Mouse (Mus musculus) ES-Bruce4 (cell line): Measurements from ENCODE around the gene Stat3. TPM values are rescaled to one million over a fixed set of nuclear protein-coding genes. Genes with fewer than 3 reads are reported as not detected.

Experiments
- H3K27ac ChIP-seq: 2 replicates; pipeline ENCODE4 v1.5.1; 2012; ENCODE audit warnings: low read length, inconsistent platforms; ENCODE audit not compliant: insufficient read depth
- H3K27me3 ChIP-seq: 2 replicates; pipeline ENCODE4 v1.6.1; 2012; ENCODE audit warnings: mild to moderate bottlenecking, low read length, inconsistent platforms; ENCODE audit not compliant: control insufficient read depth, poor library complexity, insufficient read depth, severe bottlenecking
- H3K36me3 ChIP-seq: 2 replicates; pipeline ENCODE4 v1.6.1; 2012; ENCODE audit warnings: inconsistent platforms, mild to moderate bottlenecking, low read length, moderate library complexity; ENCODE audit not compliant: control insufficient read depth, poor library complexity, insufficient read depth, severe bottlenecking
- H3K4me1 ChIP-seq: one replicate; pipeline ENCODE4 v1.8.1; 2011; ENCODE audit warnings: low read length; ENCODE audit not compliant: control insufficient read depth, insufficient read depth
- H3K4me3 ChIP-seq: 2 replicates; pipeline ENCODE4 v1.5.1; 2011; ENCODE audit warnings: low read depth, mild to moderate bottlenecking, low read length
- H3K9ac ChIP-seq: 2 replicates; pipeline ENCODE4 v1.6.1; 2012; ENCODE audit warnings: low read depth, mild to moderate bottlenecking, inconsistent platforms; ENCODE audit not compliant: poor library complexity, severe bottlenecking
- H3K9me3 ChIP-seq: replicated peaks from 2 replicates; pipeline ENCODE4 v1.6.1; 2012; ENCODE audit warnings: mild to moderate bottlenecking, low read length, inconsistent platforms; ENCODE audit not compliant: control insufficient read depth, poor library complexity, insufficient read depth, severe bottlenecking
- CTCF ChIP-seq: IDR thresholded peaks from one replicate; pipeline ENCODE4 v1.8.1; 2011; ENCODE audit warnings: low read depth, low read length
- EP300 ChIP-seq: IDR thresholded peaks from 2 replicates; pipeline ENCODE4 v1.6.1; 2011; ENCODE audit warnings: low read depth, low read length; ENCODE audit not compliant: insufficient read depth
- POLR2A ChIP-seq: IDR thresholded peaks from one replicate; pipeline ENCODE4 v1.8.1; 2011; ENCODE audit warnings: low read length; ENCODE audit not compliant: insufficient read depth
- polyA plus RNA-seq: library from polyadenylated mRNA; stranded (reverse); fragments of >200 nt; gene quantifications from 2 replicates; pipeline ENCODE4 v1.2.4, GENCODE M21; 2011; ENCODE audit warnings: low read depth; ENCODE audit not compliant: missing spikeins, insufficient read depth, insufficient read length

The Stat3 gene
- polyA plus RNA-seq, 1 experiment, result 39.8 TPM

DNA sequence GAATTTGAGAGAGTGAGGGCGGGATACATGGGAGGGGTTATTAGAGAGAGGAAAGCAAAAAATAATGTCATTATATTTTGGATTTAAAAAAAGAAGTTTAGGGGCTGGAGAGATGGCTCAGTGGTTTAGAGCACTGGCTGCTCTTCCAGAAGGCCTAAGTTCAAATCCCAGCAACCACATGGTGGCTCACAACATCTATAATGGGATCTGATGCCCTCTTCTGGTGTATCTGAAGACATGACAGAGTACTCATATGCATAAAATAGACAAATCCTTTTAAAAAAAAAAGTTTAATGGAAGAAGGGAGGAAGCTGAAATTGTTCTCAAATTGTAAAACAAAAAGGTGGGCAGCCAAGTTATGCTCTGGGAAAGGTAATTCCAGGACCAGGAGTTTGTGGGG, 10.2 kb upstream of the Stat3 start:
- peaks cover 3% of the 10 kb centered on the region; the same call in 1 of the 2 replicates for H3K9me3 ChIP-seq
- H3K27me3 ChIP-seq, result no peaks in the 10 kb centered on the region
- H3K4me3 ChIP-seq, result no peak overlapping the region
- no peak overlapping the region for H3K27ac ChIP-seq
- no peaks in the 10 kb centered on the region for H3K36me3 ChIP-seq
- H3K4me1 ChIP-seq, result no peaks in the 10 kb centered on the region
- H3K9ac ChIP-seq, result no peak overlapping the region
- TF ChIP-seq CTCF (no peak), EP300 (no peak), POLR2A (no peak)

DNA sequence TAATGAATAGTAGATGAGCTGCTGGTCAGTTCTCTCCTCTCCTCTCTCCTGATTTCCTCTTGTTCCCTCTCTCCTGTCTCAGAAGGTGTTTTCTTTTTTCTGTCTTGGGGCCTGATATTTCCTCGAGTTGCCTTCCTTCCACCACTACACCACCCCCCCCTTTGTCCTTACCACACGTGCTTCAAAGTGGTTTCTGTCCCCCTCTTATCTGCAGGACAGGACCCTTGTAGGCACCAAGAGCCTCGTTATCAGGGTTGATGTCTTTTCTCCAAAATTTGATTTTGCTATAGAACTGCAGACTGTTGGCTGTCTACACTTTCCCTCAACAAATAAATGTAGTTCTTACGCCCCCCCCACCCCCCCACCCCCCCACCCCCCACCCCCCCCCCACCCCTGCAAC, 9.0 kb upstream of the Stat3 start:
- H3K4me3 ChIP-seq, result no peak overlapping the region
- peaks cover 3% of the 10 kb centered on the region; the same call in 1 of the 2 replicates for H3K9me3 ChIP-seq
- no peaks in the 10 kb centered on the region for H3K27me3 ChIP-seq
- H3K4me1 ChIP-seq, result no peaks in the 10 kb centered on the region
- no peaks in the 10 kb centered on the region for H3K36me3 ChIP-seq
- H3K27ac ChIP-seq, result no peak overlapping the region
- H3K9ac ChIP-seq, result no peak overlapping the region
- TF ChIP-seq POLR2A, result no peak

DNA sequence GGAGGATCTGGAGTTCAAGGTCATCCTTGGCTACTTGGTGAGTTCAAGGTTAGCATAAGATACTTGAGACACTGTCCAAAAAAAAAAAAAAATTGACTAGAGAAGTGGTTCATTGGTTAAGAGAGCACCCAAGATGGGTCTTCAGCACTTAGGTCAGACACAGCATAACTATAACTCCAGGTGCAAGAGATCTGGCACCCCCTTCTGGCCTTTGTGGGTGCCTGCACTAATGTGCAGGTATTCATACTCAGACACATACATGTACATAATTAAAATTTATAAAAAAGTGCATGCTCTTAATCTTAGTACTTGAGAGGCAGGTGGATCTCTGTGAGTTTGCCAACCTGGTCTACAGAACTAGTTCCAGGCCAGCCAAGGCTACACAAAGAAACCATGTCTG, 8.2 kb upstream of the Stat3 start:
- Histone ChIP-seq H3K27ac (no peak overlapping the region), H3K36me3 (no peaks in the 10 kb centered on the region), H3K4me1 (no peaks in the 10 kb centered on the region), H3K27me3 (no peaks in the 10 kb centered on the region), H3K9ac (no peak overlapping the region), H3K4me3 (no peak overlapping the region), H3K9me3 (peaks cover 3% of the 10 kb centered on the region; the same call in 1 of the 2 replicates)
- TF ChIP-seq CTCF (peak; percentile 46), POLR2A (no peak)

DNA sequence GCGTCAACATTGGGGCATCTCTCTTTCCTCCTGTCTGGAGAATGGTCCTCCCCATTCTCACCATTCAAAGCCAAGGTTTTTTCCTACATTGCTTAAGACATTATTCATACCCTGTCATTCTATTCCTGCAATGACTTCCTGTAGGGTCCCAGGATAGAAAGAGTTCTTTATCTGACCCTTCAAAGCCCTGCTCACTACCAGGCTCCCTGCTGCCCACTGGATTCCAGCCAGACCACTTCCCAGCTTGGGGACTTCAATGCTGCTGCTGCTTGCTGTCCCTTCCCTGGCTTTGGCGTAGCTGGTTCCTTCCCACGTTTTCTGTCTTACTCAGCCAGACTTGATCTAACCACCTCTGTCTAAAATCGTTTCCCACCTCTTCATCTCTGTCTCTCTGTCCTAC, 7.5 kb upstream of the Stat3 start:
- Histone ChIP-seq H3K36me3 (no peaks in the 10 kb centered on the region), H3K27me3 (no peaks in the 10 kb centered on the region), H3K4me3 (no peak overlapping the region), H3K27ac (no peak overlapping the region), H3K4me1 (no peaks in the 10 kb centered on the region), H3K9me3 (peaks cover 3% of the 10 kb centered on the region; the same call in 1 of the 2 replicates), H3K9ac (no peak overlapping the region)
- TF ChIP-seq POLR2A, result no peak
- no peak for TF ChIP-seq EP300
- TF ChIP-seq CTCF, result no peak

DNA sequence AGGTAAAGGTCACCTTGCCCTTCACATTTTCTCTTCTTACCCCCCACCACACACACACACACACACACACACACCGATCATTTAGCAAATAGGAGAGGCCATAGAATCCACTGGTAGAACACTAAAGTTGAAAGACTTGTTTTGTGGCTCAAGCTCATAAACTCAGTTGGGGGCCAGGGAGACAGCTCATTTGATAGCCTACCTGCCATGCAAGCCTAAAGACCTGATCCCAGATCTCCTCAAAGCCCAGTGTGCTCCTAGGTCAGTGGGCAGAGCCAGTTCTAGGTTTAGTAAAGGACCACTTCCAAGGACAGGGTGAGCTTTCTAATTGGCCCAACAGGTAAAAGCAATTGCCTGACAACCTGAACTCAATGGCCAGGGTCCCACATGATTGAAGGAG, 3.0 kb upstream of the Stat3 start:
- no peaks in the 10 kb centered on the region for H3K4me1 ChIP-seq
- H3K27ac ChIP-seq, result no peak overlapping the region
- no peaks in the 10 kb centered on the region for H3K9me3 ChIP-seq
- no peak overlapping the region for H3K4me3 ChIP-seq
- H3K36me3 ChIP-seq, result no peaks in the 10 kb centered on the region
- H3K9ac ChIP-seq, result no peak overlapping the region
- no peaks in the 10 kb centered on the region for H3K27me3 ChIP-seq
- TF ChIP-seq CTCF (no peak), POLR2A (no peak), EP300 (no peak)

DNA sequence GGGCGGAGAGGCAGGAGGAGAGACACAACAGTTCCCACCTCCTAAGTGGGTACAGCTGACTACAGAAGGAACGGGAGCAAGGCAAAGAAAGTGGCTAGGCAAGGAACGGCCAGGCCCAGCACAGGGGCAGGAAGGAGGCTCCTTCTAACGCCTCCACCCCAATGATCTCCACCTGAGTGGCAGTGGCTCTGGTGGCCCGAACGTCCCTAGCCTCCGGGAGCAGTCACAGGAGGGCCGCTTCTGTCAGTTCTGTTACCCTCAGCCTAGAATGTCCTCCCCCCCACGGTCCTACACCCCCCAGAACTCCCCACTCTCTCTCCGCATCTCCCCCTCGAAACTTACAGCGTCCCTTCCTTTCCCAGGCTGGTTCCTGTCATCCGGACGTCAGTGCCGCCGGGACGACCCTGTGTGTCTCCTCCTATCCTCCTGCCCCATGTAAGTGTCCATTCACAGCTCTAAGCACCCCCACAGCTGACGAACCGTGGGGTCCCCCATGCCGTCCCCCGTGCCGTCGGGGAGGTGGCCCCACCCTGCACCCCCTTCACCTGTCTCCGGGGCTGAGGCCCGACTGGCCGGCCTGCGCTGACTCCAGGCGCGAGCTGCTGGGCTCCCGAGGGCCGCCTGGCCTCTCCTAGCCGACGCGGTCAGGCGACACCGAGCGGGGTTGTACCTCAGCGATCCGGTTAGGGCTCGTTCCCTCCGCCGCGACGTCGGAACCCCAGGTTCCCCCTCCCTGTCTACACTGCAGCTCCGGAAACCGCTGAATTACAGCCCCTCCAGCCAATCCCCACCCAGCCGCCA, 429 bp downstream of the Stat3 start:
- no peaks in the 10 kb centered on the region for H3K36me3 ChIP-seq
- peak overlapping the region; percentile 85 for H3K9ac ChIP-seq
- TF ChIP-seq EP300, result 0 out of 2 replicates have a peak, but pooled peaks have one; percentile 17
- TF ChIP-seq POLR2A, result peak; percentile 41
- no peak for TF ChIP-seq CTCF
- H3K27ac ChIP-seq, result no peak overlapping the region
- no peaks in the 10 kb centered on the region for H3K27me3 ChIP-seq
- H3K4me1 ChIP-seq, result peaks cover 4% of the 10 kb centered on the region
- no peaks in the 10 kb centered on the region for H3K9me3 ChIP-seq
- peak overlapping the region; percentile 96 for H3K4me3 ChIP-seq
